Mouse (Mus musculus) spleen, adult 2 months (tissue): ENCODE measurements around the gene Shank2.

Experiments
- CTCF ChIP-seq: fragments of 200-500 bp; IDR thresholded peaks from 2 replicates; pipeline ENCODE4 v1.5.1; 2011; ENCODE audit warnings: mild to moderate bottlenecking, inconsistent platforms; ENCODE audit not compliant: insufficient read depth, insufficient read length, insufficient replicate concordance; ENCODE audit errors: extremely low read depth
- POLR2A ChIP-seq: fragments of 200-500 bp; IDR thresholded peaks from 2 replicates; pipeline ENCODE4 v1.6.1; 2011; ENCODE audit warnings: low read depth, low read length, inconsistent platforms

GRCm38 (mm10) chr7:144008079-144008478, 6.4 kb downstream of the Shank2 start:
- no peak for TF ChIP-seq POLR2A
- no peak for TF ChIP-seq CTCF
